Mouse (Mus musculus) natural killer cell, adult 2 months (primary cell): ENCODE data around the gene Tmem130.
A peak's percentile ranks its signal among the peaks of the same experiment; 100 is the strongest.

Source experiments
- DNase-seq, 2 experiments: peaks; one replicate each; pipeline ENCODE4 v3.0.0; 2022; ENCODE audit warnings: low spot score in 2 of 2

The Tmem130 gene

GRCm38 (mm10) chr5:144733953-144734352, 27.7 kb downstream of the Tmem130 start:
- DNase-seq: peak in 1 of 2 experiments; percentile 32

- no peak for DNase-seq
Observed at GRCm38 (mm10) chr5:144729216-144729615, 32.4 kb downstream of the Tmem130 start.

GRCm38 (mm10) chr5:144728237-144728636, 33.4 kb downstream of the Tmem130 start:
- no peak for DNase-seq

GRCm38 (mm10) chr5:144727119-144727518, 34.5 kb downstream of the Tmem130 start:
- DNase-seq: peak; percentile 11 to 34

GRCm38 (mm10) chr5:144725554-144725953, 36.1 kb downstream of the Tmem130 start:
- DNase-seq: no peak

GRCm38 (mm10) chr5:144724926-144725325, 36.7 kb downstream of the Tmem130 start:
- DNase-seq: no peak

GRCm38 (mm10) chr5:144720281-144720680, 41.3 kb downstream of the Tmem130 start:
- DNase-seq: no peak

GRCm38 (mm10) chr5:144719781-144720180, 41.8 kb downstream of the Tmem130 start:
- DNase-seq: no peak

- DNase-seq: no peak
Observed at GRCm38 (mm10) chr5:144717186-144717585, 44.4 kb downstream of the Tmem130 start.

GRCm38 (mm10) chr5:144713371-144713770, 48.2 kb downstream of the Tmem130 start:
- no peak for DNase-seq

GRCm38 (mm10) chr5:144707603-144708002, 54.0 kb downstream of the Tmem130 start:
- no peak for DNase-seq

GRCm38 (mm10) chr5:144703464-144704368, 57.9 kb downstream of the Tmem130 start:
- no peak for DNase-seq

GRCm38 (mm10) chr5:144695289-144696060, 66.1 kb downstream of the Tmem130 start:
- no peak for DNase-seq

- DNase-seq: no peak
Observed at GRCm38 (mm10) chr5:144694161-144694560, 67.5 kb downstream of the Tmem130 start.

- DNase-seq: no peak
Observed at GRCm38 (mm10) chr5:144691421-144691820, 70.2 kb downstream of the Tmem130 start.

- DNase-seq: no peak
Observed at GRCm38 (mm10) chr5:144688371-144688770, 73.2 kb downstream of the Tmem130 start.
